Mouse (Mus musculus): Measurements from ENCODE around the gene Timm44.
"Not testable (repeated sequence)": the region's sequence is repeated elsewhere in the genome, so short reads cannot be mapped to it uniquely, and the experiment has no call there.

Gene Timm44

DNA sequence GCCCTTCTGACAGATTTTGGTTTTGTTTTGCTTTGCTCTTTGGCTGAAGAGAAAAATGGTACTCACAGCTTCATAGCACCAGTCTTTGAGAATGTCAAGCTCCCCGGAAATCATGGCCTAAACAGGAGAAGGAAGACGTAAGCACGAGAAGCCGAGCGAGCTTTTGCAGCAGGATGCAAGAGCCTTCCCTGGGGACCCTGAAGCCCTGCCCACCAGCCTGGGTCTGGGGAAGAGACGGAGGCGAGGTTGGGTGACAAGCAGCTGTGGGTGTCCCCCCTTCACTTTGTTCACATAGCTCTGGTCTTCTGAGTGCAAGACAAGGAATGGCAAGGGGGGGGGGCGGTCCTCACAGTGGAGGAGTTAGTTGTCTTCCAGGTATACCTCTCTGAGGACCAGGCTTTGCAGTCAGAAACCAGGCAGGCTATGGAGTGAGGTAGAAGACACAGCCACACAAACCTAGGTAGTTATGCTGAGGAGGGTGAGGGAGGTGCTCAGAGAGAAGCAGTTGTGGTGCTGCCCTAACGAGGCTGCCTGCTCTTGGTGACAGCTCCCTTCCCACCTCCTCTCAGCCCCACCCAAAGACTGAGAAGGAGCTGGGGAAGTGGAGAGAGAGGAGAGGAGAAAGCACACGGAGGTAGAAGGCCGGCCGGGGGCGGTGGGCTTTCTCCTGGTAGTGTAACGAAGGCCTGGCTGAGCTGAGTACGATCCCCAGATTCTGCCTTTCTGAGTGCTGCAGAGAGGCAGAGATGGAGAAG is 10.4 kb downstream of the Timm44 start:
- CTCF ChIA-PET: interaction anchor here (0.6 kb wide), 1 partner anchor 12 kb away, joined by 6 read pairs; no protein-coding TSS in a partner anchor

DNA sequence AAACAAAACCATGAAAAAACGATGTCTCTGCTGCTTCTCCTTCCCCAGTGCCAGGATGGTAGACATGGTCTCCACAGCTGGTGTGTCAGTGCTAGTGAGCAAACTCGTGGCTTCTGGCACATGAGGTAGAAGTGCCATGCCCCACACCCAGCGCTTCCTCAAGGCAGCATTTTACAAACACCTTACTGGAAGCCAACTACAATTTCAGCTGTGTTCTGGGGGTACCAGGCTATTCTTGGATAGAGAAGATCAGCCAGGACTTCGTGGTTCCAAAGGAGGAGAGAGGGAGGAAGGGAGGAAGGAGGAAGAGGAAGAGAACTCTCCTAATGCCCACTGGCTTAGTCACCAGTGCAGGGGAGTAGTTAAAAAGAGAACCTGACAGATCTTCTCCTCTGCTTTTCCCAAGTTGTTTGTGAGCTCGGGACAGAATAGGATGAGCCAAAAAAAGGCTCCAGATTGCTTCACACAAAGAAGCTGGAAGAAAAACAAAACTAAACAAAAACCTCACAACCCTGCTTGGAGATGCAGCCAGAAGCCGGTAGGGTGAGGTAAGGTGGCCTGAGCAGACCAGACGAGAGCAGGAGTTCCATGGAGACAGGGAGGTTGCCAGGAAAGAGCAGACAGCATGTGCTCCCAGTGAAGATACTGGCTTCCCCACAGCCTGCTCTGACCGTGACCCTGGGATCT is 12.5 kb downstream of the Timm44 start:
- CTCF ChIA-PET: no interaction called here

DNA sequence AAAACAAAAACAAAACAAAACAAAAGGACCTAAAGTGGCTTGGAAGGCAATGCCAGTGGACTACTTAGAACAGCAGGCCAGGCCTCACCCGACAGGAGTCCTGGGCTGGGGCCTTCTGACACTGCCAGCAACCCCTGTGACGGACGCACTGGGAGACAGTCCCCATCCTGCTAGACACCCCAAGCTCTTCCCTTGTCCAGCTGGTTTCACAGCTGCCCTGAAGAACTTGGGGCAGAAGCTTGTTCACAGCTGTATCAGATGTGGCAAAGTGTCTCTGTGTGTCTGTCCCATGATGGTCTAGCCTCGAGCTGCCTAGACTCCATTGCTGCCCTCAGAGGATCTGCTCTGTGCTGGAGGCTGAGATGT is 15.9 kb downstream of the Timm44 start:
- CTCF ChIA-PET: no interaction called here

DNA sequence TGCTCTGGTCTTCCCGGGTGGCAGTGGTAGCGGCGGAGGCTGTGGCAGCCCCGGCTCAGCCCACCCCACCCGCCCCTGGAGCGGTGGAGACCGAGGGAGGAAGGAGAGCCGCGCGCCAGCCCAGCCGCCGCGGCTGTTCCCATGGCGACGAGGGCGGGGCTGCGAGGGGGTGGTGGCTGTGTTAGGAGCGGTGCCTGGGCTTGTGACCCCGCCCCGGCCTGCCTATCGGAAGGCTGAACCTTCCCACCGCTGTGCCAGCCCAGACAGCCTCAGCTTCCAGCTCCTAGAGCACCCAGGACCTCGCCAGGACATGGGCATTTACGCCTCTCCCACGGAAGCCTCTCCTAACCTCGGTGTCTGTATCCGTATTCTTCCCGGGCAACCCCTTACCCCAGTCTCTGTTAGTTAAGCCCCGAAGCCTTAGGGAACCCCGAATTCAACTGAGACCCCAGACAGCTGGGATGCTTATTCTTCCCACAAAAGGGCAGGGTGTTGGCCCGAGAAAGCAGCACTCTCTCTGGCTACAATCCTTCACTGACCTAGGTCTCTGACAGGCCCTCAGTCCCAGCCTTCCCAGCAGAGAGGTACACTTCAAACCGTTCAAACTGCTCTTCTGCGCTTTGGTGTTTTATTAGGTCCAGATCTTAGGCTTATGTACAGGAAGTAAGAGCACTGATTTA is 16.4 kb downstream of the Timm44 start, which contains the start of gene Ctxn1:
Ctxn1 (minus strand) TSS at position 150 of the 680 bp plus-strand sequence.
- CTCF ChIA-PET: interaction anchor here (0.5 to 0.9 kb wide), 2 partner anchors 25 to 595 kb away, joined by 3 to 4 read pairs; no protein-coding TSS in a partner anchor

DNA sequence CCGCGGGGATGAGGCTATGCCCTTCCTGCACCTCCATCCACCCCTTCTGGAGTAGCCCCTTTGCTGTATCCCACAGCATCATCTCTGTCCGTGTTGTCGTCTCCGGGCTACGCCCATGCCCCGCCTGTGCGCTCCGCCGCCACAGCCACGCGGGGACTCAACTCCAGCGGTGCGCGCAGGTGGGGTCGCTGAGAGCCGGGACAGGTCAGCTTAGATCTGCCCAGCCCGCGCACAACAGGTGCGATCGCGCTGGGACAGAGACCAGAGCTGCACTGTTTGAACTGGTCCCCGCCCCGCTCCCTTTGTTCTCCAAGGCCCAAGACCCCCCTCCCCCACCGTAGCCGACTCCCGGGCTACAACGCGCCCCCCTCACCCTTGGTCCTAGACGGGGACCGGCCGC is 17.0 kb downstream of the Timm44 start:
- CTCF ChIA-PET: interaction anchor here (0.5 to 0.9 kb wide), 2 partner anchors 26 to 594 kb away, joined by 3 to 4 read pairs; no protein-coding TSS in a partner anchor

DNA sequence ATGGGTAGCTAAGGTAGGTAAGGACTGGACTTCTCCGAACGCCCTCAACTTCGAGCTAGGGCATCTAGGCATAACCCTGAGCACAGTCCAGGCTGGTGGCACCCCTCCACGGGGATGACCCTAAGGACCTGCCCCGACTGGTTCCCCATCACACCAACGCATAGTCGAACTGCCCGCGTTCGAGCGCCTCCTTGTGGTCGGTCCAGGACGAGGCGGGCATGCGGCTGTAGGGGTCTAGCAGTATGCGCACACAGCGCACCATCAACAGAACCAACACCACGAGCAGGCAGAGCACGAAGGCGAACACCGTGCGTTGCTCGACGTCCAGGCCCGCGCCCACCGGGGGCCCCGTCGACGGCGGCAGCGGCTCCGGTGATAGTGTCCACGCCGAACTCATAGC is 17.5 kb downstream of the Timm44 start:
- CTCF ChIA-PET: interaction anchor here (0.5 to 0.9 kb wide), 2 partner anchors 26 to 594 kb away, joined by 3 to 4 read pairs; no protein-coding TSS in a partner anchor

DNA sequence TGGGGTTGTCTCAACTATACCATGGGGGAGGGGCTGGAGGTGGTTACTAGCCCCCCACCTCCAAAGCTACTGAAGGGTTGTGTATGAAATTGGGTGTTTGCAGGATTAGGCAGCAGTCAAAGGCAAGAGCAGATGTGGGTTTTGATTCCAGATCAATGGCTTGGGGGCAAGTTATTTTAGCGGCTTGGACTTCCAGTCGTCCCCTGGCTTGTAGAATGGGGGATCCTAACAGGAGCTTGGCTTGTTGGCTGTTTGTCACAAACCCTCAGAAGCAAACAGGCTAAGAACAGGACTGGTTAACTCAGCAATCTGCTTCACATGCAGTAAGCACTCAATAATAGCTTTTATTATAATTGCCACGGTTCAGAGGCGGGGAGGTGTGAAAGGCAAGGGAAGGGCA is 18.4 kb downstream of the Timm44 start:
- CTCF ChIA-PET: interaction anchor here (0.6 to 1.2 kb wide), 3 partner anchors 18 to 67 kb away, joined by 3 to 8 read pairs (median 5); partner anchors contain the start of genes Ccl25, Gm49320 and Map2k7

DNA sequence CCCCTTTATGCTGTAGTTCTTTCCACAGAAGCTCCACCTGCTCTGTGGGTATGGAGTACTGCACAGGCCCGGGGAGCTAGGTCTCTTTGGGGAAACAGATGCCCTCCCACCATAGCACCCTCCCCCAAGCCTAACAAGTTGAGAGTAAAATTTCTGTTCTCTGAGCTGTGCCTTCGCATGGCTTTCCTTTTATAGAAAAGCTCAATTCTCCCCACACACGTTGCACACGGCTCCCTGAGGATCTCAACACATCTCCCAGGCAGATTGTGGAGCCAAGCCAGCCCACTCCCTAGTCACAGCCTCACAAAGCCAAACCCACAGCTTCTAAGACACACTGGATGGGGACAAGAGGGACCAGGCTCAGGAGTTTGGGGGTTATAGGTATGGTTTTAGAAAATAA is 18.8 kb downstream of the Timm44 start:
- CTCF ChIA-PET: interaction anchor here (0.6 to 1.2 kb wide), 3 partner anchors 18 to 68 kb away, joined by 3 to 8 read pairs (median 5); partner anchors contain the start of genes Ccl25, Gm49320 and Map2k7

DNA sequence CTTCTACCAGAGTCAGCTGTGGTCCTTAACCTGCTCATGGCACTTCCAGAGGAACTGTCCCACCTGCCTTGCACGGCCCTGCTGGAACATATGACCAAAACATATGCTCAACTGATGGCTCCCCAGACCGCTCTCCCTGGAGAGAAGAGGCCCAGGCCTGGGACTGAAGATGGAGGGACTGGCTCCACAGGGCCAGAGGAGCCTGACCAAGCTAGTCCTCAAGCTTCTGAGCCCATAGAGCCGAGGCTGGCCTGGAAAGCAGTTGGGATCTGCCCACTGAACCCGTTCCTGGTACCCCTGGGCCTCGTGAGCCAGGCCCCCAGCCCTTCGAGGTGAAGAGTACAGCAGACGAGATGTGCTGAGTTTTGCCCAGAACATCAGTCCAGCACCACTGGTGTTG is 20.2 kb downstream of the Timm44 start:
- CTCF ChIA-PET: not testable (repeated sequence)

DNA sequence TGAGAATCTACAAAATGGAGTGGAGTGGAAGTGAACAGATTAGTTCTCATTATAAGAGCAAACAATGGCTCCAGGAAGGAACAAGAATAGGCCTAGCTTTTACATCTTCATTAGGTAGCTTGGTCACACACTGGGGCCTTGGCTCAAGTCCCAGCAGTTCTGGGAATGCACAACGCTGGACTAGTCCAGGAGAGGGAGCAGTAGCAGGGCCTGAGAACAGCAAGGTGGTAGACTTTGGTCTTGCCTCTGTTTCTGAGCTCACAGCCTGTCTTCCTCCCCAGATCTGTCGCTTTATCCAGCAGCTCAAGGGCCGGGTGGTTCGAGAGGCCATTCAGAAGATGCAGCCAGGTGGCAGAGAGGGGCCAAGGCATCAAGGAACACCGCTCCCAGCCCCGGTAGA is 21.7 kb downstream of the Timm44 start:
- CTCF ChIA-PET: interaction anchor here (0.6 kb wide), 1 partner anchor 11 kb away, joined by 6 read pairs; no protein-coding TSS in a partner anchor

DNA sequence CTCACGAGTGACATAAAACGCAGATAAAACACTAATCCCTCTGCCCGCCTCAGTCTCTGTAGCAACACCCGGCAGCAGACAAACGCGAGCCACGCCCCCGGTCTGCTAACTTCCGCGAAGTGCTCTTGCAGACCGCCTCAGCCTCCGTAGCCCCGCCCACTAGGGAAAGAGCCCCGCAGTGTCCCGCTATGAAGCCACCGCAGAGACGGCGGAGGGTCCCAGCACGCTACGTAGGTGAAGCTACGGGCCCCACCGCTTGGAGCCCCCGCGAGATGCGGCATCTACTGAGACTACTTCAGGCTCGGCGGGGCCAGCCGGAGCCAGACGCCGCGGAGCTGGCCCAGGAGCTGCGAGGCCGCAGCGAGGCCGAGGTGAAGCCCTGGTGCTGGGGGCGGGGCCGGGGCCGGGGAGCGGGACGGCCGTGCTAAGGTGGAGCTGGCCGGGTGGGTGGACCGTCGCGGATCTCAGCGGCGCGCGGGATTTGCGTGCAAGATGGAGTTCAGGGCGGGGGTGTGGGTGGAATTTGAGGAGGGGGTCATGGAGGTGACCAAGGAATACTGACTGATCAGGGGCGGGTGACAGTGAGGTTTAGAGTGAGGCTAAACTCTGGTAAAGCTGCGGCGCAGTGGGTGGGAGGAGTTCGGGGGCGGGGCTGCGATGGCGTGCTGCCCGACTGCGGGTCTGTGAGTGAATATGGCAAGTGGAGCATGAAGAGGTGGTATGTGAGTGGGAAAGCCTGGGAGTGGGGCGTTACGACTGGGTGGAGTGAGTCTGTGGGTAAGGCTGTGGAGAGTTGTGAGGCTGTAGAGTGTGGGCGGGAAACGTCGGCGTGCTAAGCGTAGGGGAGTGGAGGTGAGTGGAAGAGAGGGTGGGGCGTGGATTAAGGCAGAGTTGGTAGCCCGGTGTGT is 22.5 kb downstream of the Timm44 start, which contains the start of gene Snapc2:
Snapc2 (plus strand) TSS at position 147 of the 908 bp plus-strand sequence.
- CTCF ChIA-PET: interaction anchor here (0.6 to 1.1 kb wide), 2 partner anchors 12 to 344 kb away, joined by 3 to 6 read pairs; no protein-coding TSS in a partner anchor

DNA sequence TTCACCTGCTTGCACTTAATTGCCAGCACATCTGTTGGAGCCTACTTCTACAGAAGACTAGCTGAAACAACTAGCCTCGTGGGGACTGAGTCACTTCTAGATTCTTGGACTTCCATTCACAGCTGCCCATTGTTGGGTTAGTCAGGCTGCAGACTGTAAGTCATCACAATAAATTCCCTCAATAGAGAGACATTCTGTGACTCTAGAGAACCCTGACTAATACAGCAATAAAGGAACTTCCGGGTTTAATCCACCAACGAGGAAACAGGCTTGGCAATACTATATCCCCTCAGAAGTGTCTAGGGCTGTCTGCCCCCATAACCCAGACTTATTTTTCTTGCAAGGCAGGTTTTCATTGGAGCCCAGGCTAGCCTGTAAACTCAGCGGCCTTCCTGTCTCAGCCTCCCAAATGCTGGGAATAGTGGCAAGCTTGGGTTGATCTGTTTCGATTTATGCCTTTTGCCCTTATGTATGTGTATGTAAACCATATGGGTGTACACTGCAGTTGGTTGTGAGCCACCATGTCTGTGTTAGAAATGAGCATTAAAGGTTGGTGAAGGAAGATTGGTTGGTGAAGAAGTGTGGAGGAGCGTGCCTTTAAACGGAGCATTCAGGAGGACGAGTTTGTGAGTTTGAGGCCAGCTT is 23.5 kb downstream of the Timm44 start:
- CTCF ChIA-PET: interaction anchor here (1.1 kb wide), 1 partner anchor 345 kb away, joined by 3 read pairs; no protein-coding TSS in a partner anchor

DNA sequence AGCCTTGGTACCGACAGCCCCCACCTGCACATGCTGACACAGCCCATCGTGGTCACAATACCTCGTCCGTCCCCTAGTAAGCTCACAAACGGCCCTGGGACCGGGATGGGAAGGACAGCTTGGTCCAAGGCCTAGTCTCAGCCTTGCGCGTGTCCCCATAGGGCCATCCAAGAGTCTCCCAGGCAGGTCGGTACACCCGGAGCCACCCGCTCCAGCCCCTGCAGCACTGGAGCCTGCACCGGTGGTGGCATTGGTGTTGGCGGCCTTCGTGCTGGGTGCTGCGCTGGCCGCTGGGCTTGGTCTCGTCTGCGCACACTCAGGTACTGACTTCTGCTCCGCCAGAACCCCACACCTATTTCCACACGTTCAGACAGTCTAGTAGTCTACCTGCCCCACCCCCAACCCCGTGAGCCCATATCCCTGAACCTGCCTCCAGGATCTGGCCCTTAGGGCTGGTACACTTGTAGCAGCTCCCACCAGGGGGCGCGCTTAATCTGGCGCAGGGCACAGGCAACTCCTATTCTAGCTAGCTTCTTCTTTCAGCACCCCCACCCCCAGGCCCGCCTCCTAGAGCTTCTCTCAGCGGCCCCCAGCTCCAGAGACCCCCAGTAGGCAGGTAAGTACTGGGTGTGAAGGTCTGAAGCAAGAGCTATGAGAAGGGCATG is 25.3 kb downstream of the Timm44 start:
- CTCF ChIA-PET: interaction anchor here (0.6 to 1.0 kb wide), 2 partner anchors 11 to 40 kb away, joined by 4 to 8 read pairs; partner anchors contain the start of genes Gm49320 and Map2k7

DNA sequence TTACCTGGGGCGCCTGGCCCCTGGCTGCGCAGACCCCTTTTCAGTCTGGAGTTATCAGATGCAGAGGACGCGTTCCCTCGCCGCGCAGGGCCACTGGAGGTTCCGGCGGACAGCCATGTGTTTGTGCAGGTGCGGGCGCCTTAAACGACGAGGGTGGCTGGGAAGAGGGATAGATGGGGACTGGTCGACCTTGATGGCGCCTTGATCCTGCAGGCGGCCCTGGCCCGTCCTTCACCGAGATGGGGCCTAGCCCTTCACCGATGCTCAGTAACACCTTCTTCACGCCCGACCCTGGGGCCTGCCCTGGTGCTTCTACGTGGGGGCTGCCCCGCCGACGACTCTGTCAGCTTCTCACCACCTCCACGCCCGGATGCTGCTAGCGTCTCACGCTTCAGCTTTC is 26.5 kb downstream of the Timm44 start:
- CTCF ChIA-PET: no interaction called here

DNA sequence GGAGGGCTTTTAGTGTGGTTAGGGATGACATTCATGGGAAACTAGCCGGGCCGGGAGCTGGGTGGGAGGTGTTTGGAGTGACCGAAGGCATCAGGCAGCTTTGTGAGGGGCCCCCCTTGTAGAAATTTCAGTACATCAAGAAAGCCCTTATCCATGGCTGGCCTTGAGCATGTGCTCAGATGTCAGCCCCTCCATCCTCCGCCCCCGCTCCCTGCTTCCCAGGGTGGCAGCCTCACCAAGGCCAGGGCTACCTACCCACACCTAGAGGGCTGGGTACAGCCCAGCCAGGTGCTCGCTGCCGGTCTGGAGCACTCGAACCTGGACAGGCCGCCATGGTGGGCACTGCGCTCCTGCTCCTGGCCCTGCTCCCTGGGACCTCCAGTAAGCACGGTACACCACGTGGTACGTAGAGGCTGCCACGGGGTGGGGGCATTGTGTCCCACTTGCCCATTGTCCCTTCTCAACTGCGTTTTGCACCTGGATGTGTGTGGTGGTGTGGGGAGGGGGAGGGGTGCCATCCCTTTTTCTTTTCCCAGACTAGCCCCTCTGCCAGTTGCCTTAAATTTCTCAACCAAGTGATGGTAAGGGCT is 27.7 kb downstream of the Timm44 start, which contains the start of gene Tgfbr3l:
Tgfbr3l (plus strand) TSS at position 264 of the 590 bp plus-strand sequence.
- CTCF ChIA-PET: no interaction called here

DNA sequence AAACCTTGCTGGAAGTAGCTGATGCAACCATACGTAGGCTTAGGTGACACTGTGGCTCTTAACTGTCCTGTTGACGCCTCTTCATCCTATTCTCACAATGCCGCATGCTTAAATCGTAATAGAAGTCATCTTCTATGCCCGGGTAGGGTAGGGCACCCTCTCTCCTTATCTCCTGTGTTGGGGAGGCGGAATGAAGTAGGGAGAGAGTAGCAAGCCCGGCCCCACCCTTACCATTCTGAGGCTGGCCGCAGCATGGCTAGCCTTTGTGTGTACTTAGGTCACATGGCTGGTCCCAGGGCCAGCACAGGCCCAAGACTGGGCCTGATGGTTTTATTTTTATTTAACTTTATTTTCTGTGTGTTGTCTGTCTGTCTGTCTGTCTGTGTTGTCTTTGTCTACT is 28.5 kb downstream of the Timm44 start:
- CTCF ChIA-PET: no interaction called here

DNA sequence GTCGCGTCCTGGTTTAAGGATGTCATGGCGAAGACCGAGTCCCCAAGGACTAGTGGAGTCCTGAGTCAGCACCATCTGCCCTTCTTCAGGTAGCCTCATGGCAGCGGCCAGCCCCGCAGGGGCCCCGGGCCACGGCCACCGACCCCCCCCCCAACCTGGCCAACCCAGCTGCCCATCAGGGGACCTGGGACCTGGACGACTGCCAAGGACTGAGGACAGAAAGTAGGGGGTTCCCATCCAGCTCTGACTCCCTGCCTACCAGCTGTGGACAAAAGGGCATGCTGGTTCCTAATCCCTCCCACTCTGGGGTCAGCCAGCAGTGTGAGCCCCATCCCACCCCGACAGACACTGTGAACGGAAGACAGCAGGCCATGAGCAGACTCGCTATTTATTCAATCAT is 30.0 kb downstream of the Timm44 start:
- CTCF ChIA-PET: interaction anchor here (0.6 kb wide), 1 partner anchor 165 kb away, joined by 3 read pairs; no protein-coding TSS in a partner anchor

DNA sequence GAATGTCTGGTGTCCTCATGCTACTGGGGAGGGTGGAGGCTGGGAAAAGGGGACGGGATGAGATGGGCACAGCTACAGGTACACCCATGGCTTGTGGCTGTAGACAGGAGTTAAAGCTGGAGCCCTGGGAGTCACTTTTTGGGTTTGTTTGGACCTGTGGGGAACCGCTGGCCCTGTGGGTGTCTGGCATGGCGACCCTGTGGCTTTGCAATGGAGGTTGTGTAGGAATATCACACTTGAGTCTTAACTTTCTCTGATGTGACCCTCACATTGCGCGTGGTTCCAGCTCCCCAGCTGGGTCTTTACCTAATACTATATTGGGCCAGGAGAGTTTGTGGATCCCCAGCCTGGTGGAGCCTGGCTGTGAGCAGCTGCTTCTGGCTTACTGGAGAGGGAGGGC is 30.7 kb downstream of the Timm44 start:
- CTCF ChIA-PET: interaction anchor here (0.6 kb wide), 1 partner anchor 166 kb away, joined by 3 read pairs; no protein-coding TSS in a partner anchor

All from spleen, embryonic (tissue).